Mouse (Mus musculus) ZHBTc4 (cell line): ENCODE measurements at regions not wholly inside any gene's neighbourhood (a gene's known extent, or its start where the extent isn't known, plus 50 kb on each side); places are given as distances from the start of the nearest gene placed in this dataset.

Experiments
- DNase-seq: peaks from one replicate; pipeline ENCODE4 v3.0.0-alpha.2; 2011; ENCODE audit warnings: low read depth, low spot score

DNA sequence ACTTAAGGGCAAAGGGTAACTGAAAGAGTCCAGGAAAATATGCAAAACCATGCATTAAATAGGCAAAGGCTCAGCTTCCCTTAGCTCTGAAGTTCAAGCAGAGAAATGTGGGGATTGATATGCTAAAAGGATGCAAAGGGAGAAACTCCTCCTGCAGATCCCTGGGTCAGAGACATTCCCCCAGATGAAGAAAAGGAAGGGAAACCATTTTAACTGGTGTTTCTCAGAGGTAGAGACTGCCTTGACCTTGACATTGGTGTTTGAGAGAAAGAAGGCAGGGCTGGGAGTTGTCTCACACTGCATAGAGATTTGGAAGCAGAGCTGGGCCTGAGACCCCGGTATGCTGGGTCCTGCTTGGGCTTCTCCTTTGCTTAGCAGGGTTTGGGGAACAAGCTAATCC lies 155.8 kb upstream of the 4930535I16Rik start:
- DNase-seq = peak; percentile 81

DNA sequence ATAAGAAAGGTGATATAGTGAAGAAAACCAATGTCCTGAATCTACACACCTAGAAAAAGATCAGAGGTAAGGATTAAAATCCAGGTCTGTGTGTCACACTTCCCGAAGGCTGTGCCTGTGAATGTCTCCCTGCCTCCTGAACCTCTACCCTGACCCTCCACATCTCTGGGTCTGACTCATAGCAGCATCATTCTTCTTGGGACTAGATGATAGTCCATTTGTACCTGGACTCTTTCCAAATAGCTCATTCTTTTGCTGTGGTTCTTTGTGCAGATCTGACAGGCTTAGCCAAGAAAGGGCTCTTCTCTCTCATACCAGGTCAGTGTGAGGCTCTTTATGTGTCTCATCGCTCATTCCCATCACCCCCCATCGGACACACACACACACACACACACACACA lies 146.8 kb upstream of the 4930535I16Rik start:
- DNase-seq = no peak

DNA sequence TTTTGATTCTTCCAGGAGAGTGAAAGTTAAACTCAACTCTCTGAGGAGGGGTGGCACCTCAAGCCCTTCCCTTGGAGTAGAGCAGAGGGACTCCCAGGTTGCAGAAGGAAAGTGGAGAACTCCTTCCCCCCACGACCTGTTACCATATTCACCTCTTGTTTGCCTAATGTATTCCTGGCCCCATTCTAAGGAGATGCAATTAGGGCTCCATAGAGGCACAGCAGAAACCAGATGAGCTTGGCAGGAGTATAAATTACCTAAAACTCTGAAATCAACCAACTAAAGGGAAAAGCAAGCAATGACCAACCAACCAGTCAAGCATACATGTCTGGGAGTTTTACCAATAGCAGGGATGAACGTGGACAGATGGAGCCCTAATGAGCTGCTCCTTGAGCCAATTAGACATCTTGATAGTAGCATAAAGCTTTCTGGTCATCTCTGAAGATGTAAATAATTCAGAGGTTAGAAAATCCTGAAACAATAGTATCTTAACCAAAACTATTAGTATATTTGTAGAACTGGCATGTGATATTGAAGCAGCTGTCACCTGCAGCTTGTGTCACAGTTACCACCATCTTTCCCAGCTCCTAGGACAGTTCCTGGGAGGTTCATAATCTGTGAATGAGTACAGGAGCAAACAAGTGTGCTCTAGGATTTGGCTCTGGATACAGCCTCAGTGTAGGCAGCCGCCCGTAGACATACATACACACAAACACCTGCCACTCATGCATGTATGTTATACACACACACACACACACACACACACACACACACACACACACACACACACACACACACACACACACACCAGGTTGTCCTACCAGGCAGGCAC lies 145.7 kb upstream of the 4930535I16Rik start:
- no peak for DNase-seq

DNA sequence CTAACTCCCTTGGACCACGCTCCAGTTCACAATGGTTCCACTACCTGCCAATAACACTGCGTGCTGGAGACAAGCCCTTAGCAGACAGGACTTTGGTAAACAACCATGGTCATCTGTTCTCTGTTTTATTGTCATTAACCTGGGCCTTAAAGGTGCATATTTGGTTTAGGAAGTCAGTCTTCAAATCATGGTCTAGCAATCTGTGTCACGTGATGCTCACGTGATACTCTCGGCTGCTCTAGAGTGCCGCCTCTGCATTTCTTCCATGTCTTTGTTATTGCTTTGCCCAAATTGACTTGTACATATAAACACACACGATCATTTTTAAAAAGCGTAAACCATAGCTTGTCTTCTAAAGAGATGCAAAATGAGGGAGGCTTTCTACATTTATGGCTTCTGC lies 139.8 kb upstream of the 4930535I16Rik start:
- peak; percentile 49 for DNase-seq

DNA sequence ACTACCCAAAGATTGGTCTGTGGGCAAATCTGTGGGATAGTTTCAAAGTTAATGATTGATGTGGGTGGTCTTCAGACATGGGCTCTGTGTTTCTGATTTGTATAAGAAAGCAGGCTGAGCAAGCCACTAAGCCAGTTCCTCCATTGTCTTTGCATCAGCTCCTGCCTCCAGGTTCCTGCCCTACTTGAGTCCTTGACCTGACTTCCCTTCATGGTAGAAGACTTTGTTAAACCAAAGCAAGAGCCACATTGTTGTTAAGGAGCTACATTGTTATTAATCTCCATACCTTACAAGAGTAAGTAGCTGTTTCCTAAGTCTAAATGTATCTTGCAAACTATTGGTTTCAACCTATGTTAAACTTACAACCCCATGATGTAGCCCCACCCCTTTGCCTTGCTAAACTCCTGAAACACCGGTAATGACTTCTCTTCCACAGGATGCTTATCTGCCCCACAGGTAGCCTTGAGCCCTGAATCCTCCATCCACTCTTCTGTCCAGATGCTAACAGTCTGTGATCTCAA lies 136.5 kb upstream of the 4930535I16Rik start:
- peak; percentile 90 for DNase-seq

DNA sequence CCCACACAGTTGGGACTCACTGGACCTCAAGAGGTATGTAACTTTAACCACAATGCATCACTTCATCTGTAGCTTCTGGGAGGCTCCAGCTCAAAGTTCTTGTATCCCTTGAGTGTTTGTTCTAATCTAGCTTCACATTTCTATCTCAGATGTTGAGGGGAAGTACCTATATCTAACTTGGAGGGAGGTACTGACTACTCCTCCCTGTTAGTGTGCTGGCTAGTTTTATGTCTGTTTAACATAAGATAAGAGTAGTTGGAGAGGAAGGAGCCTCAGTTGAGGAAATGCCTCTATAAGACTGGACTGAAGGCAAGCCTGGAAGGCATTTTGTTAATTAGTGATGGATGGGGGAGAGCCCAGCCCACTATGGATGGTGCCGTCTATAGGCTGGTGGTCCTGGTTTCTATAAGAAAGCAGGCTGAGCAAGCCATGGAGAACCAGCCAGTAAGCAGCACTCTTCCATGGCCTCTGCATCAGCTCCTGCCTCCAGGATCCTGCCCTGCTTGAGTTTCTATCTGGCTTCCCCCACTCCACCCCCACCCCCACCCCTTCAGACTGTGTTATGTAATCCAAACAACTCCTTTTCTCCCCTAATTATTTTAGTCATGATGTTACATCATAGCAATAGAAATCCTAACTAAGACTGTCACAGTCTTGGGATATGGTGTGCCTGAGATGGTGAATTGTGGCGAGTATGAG lies 135.7 kb upstream of the 4930535I16Rik start:
- no peak for DNase-seq

DNA sequence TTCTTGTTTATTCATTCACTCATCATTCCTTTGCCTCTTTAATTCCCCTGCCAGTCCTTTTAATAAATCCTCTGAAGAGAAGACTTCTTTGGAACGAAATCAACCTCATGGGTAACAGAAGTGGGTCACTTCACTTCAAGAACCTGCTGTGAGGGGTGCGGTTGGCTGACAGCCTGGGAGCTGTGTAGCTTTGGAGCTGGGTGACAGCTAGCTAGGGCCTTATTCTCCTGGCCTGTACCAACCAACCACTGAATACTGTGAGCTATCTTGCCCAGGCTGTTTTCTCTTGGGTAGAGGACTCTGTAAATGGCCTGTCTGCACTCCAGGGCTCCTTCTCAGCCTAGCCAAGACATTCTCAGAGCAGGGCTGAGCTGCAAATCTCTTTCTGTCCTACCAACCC lies 134.6 kb upstream of the 4930535I16Rik start:
- DNase-seq = no peak

DNA sequence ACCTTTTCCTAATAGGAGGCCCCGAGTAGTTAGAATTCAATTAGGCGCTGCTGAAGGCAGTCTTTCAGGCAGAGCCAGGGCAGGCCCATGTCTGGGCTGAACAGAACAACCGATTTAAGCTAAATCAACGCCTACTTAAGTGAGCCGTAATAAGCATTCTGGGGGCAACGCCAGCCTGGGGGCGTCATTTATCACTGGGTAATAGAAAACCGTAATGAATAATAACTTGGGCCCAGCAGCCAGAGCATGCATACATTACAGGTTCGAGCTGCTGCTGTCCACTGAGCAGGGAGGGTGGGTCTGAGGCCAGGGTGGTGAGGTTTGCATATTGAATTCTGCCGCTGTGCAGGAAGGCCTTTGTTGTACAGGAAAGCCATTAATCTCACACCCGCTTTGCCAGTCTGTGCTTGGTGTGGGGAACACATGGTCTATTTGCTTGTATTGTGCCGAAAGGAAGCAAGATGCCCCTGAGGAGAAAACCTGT lies 130.6 kb upstream of the 4930535I16Rik start:
- DNase-seq = peak; percentile 14

DNA sequence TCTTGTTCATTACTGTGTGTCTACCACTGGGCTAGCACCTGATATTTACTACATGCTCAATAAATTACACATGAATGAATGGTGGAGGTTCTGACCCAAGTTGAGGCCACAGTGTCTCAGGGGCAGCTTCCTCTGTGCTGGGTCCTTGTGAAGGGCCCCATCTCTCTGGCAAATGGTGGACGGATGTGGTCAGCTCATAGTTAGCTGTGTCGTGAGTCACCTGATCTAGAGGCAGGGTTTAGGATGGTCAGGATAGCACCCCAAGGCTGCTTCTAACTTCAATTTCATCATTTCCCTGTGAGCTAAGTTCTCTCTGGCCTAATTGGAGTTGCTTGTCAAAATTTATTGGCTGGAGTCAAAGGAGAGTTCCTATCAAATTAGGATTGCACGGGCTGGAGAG lies 130.1 kb upstream of the 4930535I16Rik start:
- DNase-seq = no peak

DNA sequence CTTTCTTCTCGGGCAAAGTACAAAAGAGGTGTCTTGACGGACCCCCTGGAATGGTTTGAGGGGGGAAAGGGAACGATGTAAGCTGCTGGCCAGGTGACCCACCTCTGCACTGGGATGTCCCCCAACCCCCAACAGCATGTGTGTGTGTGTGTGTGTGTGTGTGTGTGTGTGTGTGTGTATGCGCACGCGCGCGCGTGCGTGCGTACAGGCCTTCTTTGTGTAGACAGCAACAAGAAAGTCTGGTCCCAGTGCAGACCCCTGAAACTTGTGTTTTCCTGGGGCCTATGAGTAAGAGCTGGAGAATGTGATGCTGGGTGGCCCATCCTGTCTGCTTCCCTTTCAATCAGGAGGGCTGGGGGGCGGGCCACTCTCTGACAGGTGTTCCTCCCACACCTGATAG lies 118.7 kb upstream of the 4930535I16Rik start:
- DNase-seq = peak; percentile 12

DNA sequence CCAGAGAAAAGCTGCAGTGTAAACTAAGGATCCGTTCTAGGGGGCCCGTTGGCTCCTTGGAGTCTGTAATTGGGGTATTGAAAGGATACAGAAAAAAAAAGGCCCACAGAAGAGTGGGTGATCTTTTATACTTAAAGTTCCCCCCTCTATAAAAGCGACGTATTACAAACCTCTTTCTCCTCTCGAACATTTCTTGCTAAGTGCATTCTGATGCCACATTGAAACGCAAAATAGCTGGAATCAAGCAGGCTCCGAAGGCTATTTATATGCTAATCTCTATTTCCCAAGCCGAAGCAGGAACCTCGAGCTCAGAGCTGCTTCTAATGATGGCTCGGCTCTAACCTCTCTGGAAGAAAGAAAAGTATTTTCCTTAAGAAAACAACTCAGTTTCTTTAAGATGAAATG lies 117.8 kb upstream of the 4930535I16Rik start:
- peak; percentile 71 for DNase-seq

DNA sequence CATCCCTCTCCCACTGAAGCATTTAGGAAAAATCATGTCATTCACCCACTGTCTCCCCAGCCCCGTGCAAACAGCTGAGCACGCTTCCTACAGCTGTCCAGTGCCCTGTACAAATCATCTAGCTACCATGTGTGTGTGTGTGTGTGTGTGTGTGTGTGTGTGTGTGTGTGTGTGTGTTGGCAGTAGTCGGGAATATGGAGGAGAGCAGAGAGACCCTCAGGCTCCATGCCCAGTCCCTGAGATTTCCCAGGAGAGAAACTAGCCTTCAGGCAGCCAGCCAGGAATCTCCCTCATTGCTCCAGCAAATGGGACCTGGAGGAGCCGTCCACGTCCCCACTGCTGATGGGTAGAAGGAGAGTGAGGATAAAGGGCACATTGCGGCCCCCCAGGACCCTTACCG lies 117.4 kb upstream of the 4930535I16Rik start:
- DNase-seq = no peak

DNA sequence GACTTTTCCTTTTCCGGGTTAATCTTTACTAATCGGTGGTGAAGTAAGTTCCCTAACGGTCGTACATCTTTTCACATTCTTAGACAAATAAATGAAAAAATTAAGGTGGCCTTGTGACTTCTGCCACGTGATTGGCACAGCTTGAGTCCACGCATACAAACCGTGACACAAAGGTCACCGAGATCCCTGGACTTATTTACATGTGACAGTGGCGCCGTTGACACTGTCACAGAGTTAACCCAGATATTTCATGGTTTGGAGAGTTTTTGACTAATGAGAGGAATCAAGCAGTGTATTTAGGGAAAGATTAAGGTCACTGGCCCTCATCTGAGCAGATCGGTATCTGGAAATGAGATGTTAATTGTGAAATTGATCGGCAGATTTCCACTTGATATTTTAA lies 110.2 kb upstream of the 4930535I16Rik start:
- no peak for DNase-seq

DNA sequence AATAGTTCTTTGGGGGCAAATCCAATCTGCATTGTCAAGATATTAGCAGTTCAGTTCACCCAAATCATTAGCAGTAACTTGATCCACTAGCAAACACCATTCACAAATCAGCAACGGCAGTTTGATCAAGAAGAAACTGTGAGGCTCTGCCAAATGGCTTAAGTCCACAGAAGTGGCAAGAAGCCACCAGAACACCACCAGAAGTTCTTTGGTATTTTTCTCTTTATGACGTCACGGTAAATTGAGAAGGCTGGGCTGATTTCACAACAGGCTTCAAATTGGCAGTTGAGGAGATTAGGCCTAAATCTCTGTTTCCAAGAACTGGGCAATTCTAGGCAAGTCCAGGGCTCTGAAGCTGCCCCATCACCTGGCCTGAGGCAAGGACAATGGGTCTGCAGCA lies 98.6 kb upstream of the 4930535I16Rik start:
- no peak for DNase-seq

DNA sequence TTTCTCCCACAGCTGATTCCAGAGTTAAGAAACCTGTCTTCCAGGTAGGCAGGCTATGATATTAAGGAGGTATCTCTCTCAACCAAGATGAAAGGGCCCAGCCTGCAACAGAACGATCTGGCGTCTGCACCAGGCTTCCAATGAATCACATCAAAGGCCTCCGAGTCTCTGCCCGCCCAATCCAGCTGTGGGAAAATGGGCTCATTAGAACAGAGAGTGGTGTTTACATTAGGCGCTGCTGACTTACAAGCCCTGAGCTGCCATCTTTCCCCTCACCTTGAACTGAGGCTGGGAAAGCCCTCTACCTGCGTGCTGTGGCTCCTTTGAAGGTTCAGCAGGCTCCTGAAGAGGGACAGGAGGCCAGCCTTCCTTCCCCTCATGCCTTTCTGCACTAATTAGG lies 97.5 kb upstream of the 4930535I16Rik start:
- DNase-seq = peak; percentile 37

DNA sequence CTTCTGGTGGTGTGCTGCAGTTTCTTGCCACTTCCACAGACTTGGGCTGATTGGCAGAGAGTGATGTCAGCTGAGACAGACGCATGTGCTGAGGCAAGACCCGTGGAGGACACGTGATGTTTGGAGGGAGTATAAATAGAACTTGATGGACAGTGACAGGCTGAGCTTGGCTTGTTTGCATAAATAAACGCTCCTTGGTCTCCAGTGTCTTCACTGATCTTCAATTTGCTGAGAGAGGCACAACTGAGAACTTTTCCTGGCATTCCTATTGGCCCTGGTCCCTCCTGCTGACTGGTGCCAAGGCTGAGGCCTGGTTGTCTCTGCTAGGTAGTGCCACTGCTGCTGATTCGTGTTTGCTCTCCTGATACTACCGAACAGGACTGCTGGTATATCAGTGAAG lies 94.6 kb upstream of the 4930535I16Rik start:
- DNase-seq = no peak

DNA sequence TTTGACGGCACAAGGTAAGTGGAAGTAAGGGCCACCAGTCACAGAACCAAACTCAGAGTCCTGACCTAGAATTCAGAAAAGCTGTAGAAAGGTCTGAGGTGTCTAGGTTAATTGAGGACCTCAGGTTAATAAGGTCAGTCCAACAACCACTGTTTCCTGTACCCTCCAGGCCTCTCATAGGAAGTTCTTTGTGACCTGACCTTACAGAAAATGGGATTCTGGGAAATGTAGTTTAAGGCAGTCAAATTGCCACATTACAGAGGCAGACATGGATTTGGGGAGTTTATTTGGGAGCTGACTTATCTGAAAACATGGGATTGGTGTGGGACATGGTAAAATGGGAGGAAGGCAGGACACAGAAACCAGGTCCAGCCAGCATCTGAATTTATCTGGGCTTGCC lies 90.9 kb upstream of the 4930535I16Rik start:
- peak; percentile 34 for DNase-seq

DNA sequence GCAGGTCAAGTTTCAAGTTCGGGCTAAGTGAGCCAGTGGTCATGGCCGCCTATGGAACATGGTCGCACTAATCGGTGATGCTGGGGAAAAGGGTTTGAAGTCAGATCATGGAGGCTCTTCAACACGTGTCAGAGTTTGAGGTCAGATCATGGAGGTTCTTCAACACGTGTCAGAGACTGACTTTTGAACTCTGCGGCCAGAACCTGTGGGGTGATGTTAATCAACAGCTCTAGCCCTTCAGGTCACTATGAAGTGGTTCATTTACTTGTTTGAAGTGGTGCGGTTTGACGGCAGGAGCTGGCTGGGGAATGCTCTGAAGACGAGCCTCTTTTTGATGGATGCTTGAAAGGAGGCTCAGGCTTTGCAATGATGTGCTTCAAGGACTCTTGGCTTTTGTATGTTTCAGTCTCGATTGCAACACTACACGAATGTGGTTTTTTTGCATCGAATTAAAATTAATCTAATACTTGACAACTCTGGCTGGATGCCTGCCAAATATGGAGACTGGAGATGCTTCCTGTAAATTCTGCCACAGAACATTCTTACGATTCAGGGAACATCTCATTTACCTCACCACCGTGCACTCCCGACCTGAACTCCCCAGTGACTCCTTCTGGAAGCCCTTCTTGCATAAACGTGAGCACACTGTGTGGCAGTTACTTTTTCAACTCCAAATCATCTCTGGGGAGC lies 87.9 kb upstream of the 4930535I16Rik start:
- DNase-seq = no peak

DNA sequence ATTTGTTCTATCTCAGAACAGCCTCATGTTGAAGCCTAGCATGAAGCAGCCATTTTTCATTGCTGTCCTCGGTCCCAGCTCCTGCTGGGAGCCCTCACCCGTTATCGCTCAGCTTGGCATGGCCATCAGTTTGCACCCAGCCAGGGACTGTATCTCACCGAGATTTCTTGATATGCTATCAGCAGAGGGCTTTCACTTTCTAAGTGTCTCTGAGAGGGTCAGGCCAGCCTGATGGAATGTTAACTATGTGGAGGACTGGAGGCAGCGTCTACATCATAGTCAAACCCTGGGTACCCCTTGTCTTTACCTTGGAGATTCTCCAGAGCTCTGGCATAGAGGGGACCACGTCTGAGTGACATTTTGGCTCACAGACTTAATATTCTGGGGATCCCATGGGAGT lies 84.9 kb upstream of the 4930535I16Rik start:
- DNase-seq = no peak

DNA sequence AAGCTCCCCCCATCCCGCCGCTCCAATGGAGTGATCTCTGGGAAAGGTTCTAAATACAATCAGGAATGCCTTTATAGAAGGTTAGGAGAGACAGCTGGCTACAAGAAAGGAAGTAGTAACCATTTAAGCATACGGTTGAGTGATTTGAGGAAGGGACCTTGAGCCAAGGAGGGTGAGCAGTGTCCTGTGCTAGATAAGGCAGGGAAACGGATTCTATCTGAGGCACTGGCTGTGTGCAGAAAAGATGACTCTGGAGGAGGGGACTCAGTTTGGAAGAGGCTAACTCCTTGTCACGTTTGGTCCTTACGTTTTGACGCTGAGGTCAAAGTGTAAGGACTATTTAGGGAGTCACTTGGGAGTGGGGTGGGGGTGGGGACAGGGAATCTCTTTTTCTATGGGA lies 84.3 kb upstream of the 4930535I16Rik start:
- DNase-seq = no peak

DNA sequence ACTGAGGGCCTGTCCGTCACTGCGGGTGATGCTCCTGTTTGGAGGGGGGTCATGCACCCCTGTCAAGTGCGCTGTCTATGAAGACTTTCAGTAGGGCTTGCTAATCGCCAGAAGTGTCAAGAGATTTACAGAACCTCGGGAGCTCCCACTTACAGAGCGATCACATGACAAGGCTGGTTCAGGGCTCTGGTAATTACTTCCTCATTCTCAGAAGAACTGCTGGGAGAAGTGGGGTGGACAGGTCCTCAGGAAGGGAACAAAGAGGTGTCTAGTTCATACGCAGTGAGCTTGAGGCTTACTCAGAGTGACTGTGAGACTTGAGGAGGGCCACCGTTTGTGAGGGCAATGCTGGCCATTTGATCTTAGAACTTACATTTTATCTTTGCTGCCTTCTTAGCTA lies 78.0 kb upstream of the 4930535I16Rik start:
- no peak for DNase-seq

DNA sequence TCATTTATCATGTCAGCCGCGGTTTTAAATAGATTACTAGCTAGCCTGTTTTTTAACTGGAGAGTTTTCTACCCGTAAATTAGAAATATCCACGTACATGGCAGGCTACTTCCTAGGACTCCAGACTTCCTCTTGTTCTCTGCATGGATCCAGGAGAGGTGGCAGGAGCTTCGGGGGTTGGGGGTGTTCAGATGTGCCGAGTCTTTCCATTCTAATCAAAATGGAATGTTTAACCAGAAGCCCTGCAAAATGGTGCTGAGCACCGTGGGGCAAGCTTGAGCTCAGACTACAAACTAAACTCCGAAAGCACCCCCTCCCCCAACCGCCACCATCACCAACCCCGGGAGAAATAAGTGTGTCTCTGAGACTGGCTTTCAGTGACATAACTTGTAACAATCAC lies 73.4 kb upstream of the 4930535I16Rik start:
- no peak for DNase-seq
